ENCODE assay signal across 29 mouse cellular contexts in the genomic region with DNA sequence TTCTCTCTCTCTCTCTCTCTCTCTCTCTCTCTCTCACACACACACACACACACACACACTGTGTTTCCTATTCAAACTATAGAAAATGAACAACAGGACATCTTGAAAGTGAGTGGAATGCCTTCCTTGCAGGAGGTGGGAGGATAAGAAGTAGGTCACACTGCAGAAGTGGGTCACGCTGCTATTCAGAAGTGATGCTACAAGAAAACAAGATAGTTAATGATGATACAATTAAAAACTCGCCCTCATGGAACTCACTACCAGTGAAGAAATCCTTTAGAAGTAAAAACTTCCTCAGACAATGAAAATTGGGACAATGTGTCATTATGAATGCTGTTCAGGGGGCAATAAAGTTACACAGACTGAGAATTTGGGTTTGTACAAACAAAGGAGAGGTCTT. TPM values are rescaled to one million over a fixed set of nuclear protein-coding genes. Genes with fewer than 3 reads are reported as not detected.
A peak's percentile ranks its signal among the peaks of the same experiment; 100 is the strongest.
DNase-seq lines count a peak whose midpoint lies in the region; ATAC-seq lines count a peak whose summit lies in the region.
"Had no signal": no experiment of that assay in that cellular context is flagged by ENCODE, and none has a peak within 500 bp of the region (broad histone marks: within the 10 kb centered on the region; RNA-seq: fewer than 3 reads in every experiment).

No protein-coding gene starts in this region.

- no peak overlapping the region for H3K4me3 ChIP-seq in forebrain, embryonic 10.5 days
- H3K4me3 ChIP-seq in forebrain, embryonic 13.5 days, result no peak overlapping the region

- 67% methylated on average over 2 of the region's 2 CpGs for WGBS in forebrain, embryonic 10.5 days
- WGBS in forebrain, embryonic 13.5 days, result 56% methylated on average over 2 of the region's 2 CpGs

- peak; percentile 4 for DNase-seq in Muller cell, postnatal 12 days (ENCODE audit: inconsistent ontology term)
- DNase-seq in brain, adult 2 months (ENCODE audit: low read depth, low spot score), result peak; percentile 30
- peak; percentile 67 for DNase-seq in retina, embryonic 14.5 days (ENCODE audit: low spot score)
- peak; percentile 84 for DNase-seq in retina, postnatal 1 day
- no peak for DNase-seq in forebrain, embryonic 10.5 days (ENCODE audit: extremely low spot score, low spot score)
- DNase-seq in adrenal gland, postnatal 14 days, result no peak
- no peak for DNase-seq in right cerebral cortex, postnatal 10 days (ENCODE audit: low spot score in 2 of 2)
- DNase-seq: adrenal gland, adult 2 months; adrenal gland, adult 8-10 months; adrenal gland, postnatal 10 days; adrenal gland, postnatal 25 days; adrenal gland, postnatal 36 days; B cell, adult 2 months; cerebellum, adult 11 months; cerebellum, adult 11-12 months; cerebellum, adult 18-20 months; cerebellum, adult 2 months; cerebellum, adult 8-10 months had no signal

- no peak overlapping the region for H3K27ac ChIP-seq in forebrain, embryonic 10.5 days
- no peak overlapping the region for H3K27ac ChIP-seq in forebrain, embryonic 13.5 days

- no peaks in the 10 kb centered on the region for H3K4me1 ChIP-seq in forebrain, embryonic 10.5 days
- no peaks in the 10 kb centered on the region for H3K4me1 ChIP-seq in forebrain, embryonic 13.5 days

- no peak for ATAC-seq in forebrain, embryonic 13.5 days
- ATAC-seq: activated CD4-positive, CD25-positive, alpha-beta regulatory T cell, adult 4 months; CD4-positive, CD25-positive, alpha-beta regulatory T cell, adult 4 months; Patski had no signal

- H3K27me3 ChIP-seq in forebrain, embryonic 10.5 days (ENCODE audit: poor library complexity, severe bottlenecking), result no peaks in the 10 kb centered on the region
- no peaks in the 10 kb centered on the region for H3K27me3 ChIP-seq in forebrain, embryonic 13.5 days
- H3K27me3 ChIP-seq: CH12.LX had no signal

- H3K9me3 ChIP-seq in forebrain, embryonic 10.5 days, result peaks cover 4% of the 10 kb centered on the region; the same call in 1 of the 2 replicates
- H3K9me3 ChIP-seq in forebrain, embryonic 13.5 days (replicated peaks), result no peaks in the 10 kb centered on the region
- H3K9me3 ChIP-seq: G1E had no signal

- no peak overlapping the region for H3K9ac ChIP-seq in forebrain, embryonic 13.5 days

- no peaks in the 10 kb centered on the region for H3K36me3 ChIP-seq in forebrain, embryonic 10.5 days (replicated peaks)
- H3K36me3 ChIP-seq in forebrain, embryonic 13.5 days (ENCODE audit: poor library complexity, severe bottlenecking), result no peaks in the 10 kb centered on the region
- H3K36me3 ChIP-seq: G1E had no signal

- H3K4me2 ChIP-seq in forebrain, embryonic 13.5 days, result no peak overlapping the region

RNA-seq across cellular contexts. Expression of a gene that starts 14.2 kb away (rescaled TPM):
- polyA plus RNA-seq in forebrain, embryonic 10.5 days (2016; fragmentation: Nextera tagmentation; extraction: Ambion mirVana), result 7.8 and 8.0 TPM in 2 replicates
- total RNA-seq in adrenal gland, postnatal 14 days (2021), result 26.1 and 27.9 TPM in 2 replicates
- 4.4 and 5.2 TPM in 2 replicates for polyA plus RNA-seq in forebrain, embryonic 13.5 days (2015; fragmentation: Nextera tagmentation; extraction: Ambion mirVana)

RNA-seq across cellular contexts. Expression of a gene that starts 20.4 kb away (rescaled TPM):
- polyA plus RNA-seq in forebrain, embryonic 10.5 days (2016; fragmentation: Nextera tagmentation; extraction: Ambion mirVana), result 0.25 and 0.50 TPM in 2 replicates
- total RNA-seq in adrenal gland, postnatal 14 days (2021), result not detected in 2 replicates
- polyA plus RNA-seq in forebrain, embryonic 13.5 days (2015; fragmentation: Nextera tagmentation; extraction: Ambion mirVana), result 1.3 and 1.7 TPM in 2 replicates
- total RNA-seq: adrenal gland, adult 18-20 months; adrenal gland, adult 2 months; adrenal gland, postnatal 10 days; adrenal gland, postnatal 4 days; CH12.LX; ES-E14; G1E; MEL had no signal
- polyA plus RNA-seq: activated CD4-positive, CD25-positive, alpha-beta regulatory T cell, adult 4 months; adrenal gland, adult 2 months; C2C12; CD4-positive, CD25-positive, alpha-beta regulatory T cell, adult 4 months; G1E; Patski had no signal

Comparison
In these comparisons a context has a peak if more than half of its experiments do, and no peak if none do; other contexts are left out.
1. DNase-seq: peak in Muller cell, postnatal 12 days (single experiment), brain, adult 2 months (single experiment), retina, embryonic 14.5 days (single experiment) and retina, postnatal 1 day (single experiment); none in forebrain, embryonic 10.5 days (single experiment), adrenal gland, postnatal 14 days (single experiment) and right cerebral cortex, postnatal 10 days (0 of 2).